Mouse (Mus musculus): ENCODE measurements around the gene Nrarp. TPM values are rescaled to one million over a fixed set of nuclear protein-coding genes. Genes with fewer than 3 reads are reported as not detected.

Gene Nrarp
- total and polyA plus RNA-seq, 3 experiments, result 0.20 to 3.1 (median 0.35) TPM

GRCm38 (mm10) chr2:25197191-25197590 lies 16.6 kb downstream of the Nrarp start:
- DNase-seq (ENCODE audit: extremely low read depth), result no peak
- no peaks in the 10 kb centered on the region for H3K27me3 ChIP-seq (replicated peaks)
- dilution Hi-C loops (cut with MboI; ENCODE audit: extremely low pct_ligation_motif_present, extremely low pct_unique_long_range_greater_than_20kb, low sequenced_read_pairs) (no loop called here), in situ Hi-C loops (cut with MboI; ENCODE audit: low pct_ligation_motif_present, low pct_unique_long_range_greater_than_20kb, low sequenced_read_pairs) (no loop called here)
- H3K9ac ChIP-seq (ENCODE audit: insufficient read depth, low read depth), result peak overlapping the region; percentile 49; the same call in 1 of the 2 replicates
- no peak for TF ChIP-seq CHD2 (IDR thresholded peaks at IDR 0.05; ENCODE audit: low read length)
- no peak for TF ChIP-seq ELF1 (IDR thresholded peaks at IDR 0.05; ENCODE audit: low read depth, low read length)
- no peak for TF ChIP-seq ETS1 (conservative IDR thresholded peaks at IDR 0.05; ENCODE audit: low read depth, low read length)
- TF ChIP-seq MAX (IDR thresholded peaks at IDR 0.05; ENCODE audit: low read length), result no peak
- H3K4me2 ChIP-seq (ENCODE audit: insufficient read depth, low read depth, poor library complexity, severe bottlenecking), result peak overlapping the region; percentile 62
- H3K36me3 ChIP-seq (replicated peaks in 1 of 2; ENCODE audit: control insufficient read depth in 1 of 2, insufficient read depth in 1 of 2, low read length in 1 of 2), result peaks cover 28 to 60% of the 10 kb centered on the region in 2 experiments
- H3K9me3 ChIP-seq (replicated peaks; ENCODE audit: low read length), result no peaks in the 10 kb centered on the region
- peaks cover 14 to 36% of the 10 kb centered on the region in 2 experiments for H3K4me1 ChIP-seq (ENCODE audit: control insufficient read depth in 1 of 2, insufficient read depth in 2 of 2)
- peak overlapping the region in 1 of 3 experiments; percentile 61 for H3K4me3 ChIP-seq (replicated peaks in 1 of 3; ENCODE audit: low read depth in 2 of 3, low read length in 2 of 3, poor library complexity in 1 of 3)
- peak overlapping the region; percentile 96 for H3K27ac ChIP-seq (ENCODE audit: insufficient read depth, low read depth)
- H3K79me2 ChIP-seq (replicated peaks; ENCODE audit: control insufficient read depth, extremely low read depth, insufficient read depth, poor library complexity, severe bottlenecking), result peaks cover 16% of the 10 kb centered on the region

- DNase-seq (ENCODE audit: extremely low read depth), result no peak
- H3K4me2 ChIP-seq (ENCODE audit: insufficient read depth, low read depth, poor library complexity, severe bottlenecking), result no peak overlapping the region
- no peak overlapping the region for H3K4me3 ChIP-seq (replicated peaks in 1 of 3; ENCODE audit: low read depth in 2 of 3, low read length in 2 of 3, poor library complexity in 1 of 3)
- peaks cover 13% of the 10 kb centered on the region for H3K79me2 ChIP-seq (replicated peaks; ENCODE audit: control insufficient read depth, extremely low read depth, insufficient read depth, poor library complexity, severe bottlenecking)
- peaks cover 14 to 33% of the 10 kb centered on the region in 2 experiments for H3K4me1 ChIP-seq (ENCODE audit: control insufficient read depth in 1 of 2, insufficient read depth in 2 of 2)
- no peaks in the 10 kb centered on the region for H3K9me3 ChIP-seq (replicated peaks; ENCODE audit: low read length)
- peaks cover 35 to 65% of the 10 kb centered on the region in 2 experiments for H3K36me3 ChIP-seq (replicated peaks in 1 of 2; ENCODE audit: control insufficient read depth in 1 of 2, insufficient read depth in 1 of 2, low read length in 1 of 2)
- TF ChIP-seq POLR2A (IDR thresholded peaks at IDR 0.05; ENCODE audit: low read depth, low read length) (0 out of 2 replicates have a peak, but pooled peaks have one; percentile 5), USF1 (IDR thresholded peaks at IDR 0.05; ENCODE audit: low read depth, low read length) (no peak)
- dilution Hi-C loops (cut with MboI; ENCODE audit: extremely low pct_ligation_motif_present, extremely low pct_unique_long_range_greater_than_20kb, low sequenced_read_pairs) (no loop called here), in situ Hi-C loops (cut with MboI; ENCODE audit: low pct_ligation_motif_present, low pct_unique_long_range_greater_than_20kb, low sequenced_read_pairs) (no loop called here)
- no peak overlapping the region for H3K9ac ChIP-seq (ENCODE audit: insufficient read depth, low read depth)
- H3K27ac ChIP-seq (ENCODE audit: insufficient read depth, low read depth), result no peak overlapping the region
- no peaks in the 10 kb centered on the region for H3K27me3 ChIP-seq (replicated peaks)
These were observed 17.4 kb downstream of the Nrarp start for GRCm38 (mm10) chr2:25197946-25198345.

DNA sequence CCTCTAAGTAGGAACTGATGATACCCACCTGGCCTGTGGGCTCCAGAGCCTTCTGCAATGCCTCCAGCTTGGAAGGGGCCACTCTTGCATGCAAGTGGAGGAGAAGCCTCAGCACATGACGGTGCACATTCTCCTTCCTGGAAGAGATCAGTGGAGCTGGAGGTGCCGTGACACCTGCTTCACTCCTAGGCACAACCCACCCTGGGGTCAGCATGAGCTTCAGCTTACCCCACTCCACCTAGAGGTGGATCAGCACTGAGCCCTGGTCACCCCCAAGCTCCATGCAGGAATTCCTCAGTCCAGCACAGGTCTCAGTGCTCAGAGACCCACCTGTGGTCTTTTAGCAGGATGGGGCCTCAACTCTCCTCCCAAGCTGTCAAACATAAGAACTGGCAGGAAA lies 20.1 kb downstream of the Nrarp start:
- no peak overlapping the region for H3K27ac ChIP-seq (ENCODE audit: insufficient read depth, low read depth)
- dilution Hi-C loops (cut with MboI; ENCODE audit: extremely low pct_ligation_motif_present, extremely low pct_unique_long_range_greater_than_20kb, low sequenced_read_pairs) (no loop called here), in situ Hi-C loops (cut with MboI; ENCODE audit: low pct_ligation_motif_present, low pct_unique_long_range_greater_than_20kb, low sequenced_read_pairs) (no loop called here)
- H3K9me3 ChIP-seq (replicated peaks; ENCODE audit: low read length), result no peaks in the 10 kb centered on the region
- DNase-seq (ENCODE audit: extremely low read depth), result no peak
- peaks cover 0 to 11% of the 10 kb centered on the region in 2 experiments; a peak in 2 of 4 replicates for H3K4me1 ChIP-seq (ENCODE audit: control insufficient read depth in 1 of 2, insufficient read depth in 2 of 2)
- no peak overlapping the region for H3K4me3 ChIP-seq (replicated peaks in 1 of 3; ENCODE audit: low read depth in 2 of 3, low read length in 2 of 3, poor library complexity in 1 of 3)
- H3K4me2 ChIP-seq (ENCODE audit: insufficient read depth, low read depth, poor library complexity, severe bottlenecking), result no peak overlapping the region
- no peaks in the 10 kb centered on the region for H3K79me2 ChIP-seq (replicated peaks; ENCODE audit: control insufficient read depth, extremely low read depth, insufficient read depth, poor library complexity, severe bottlenecking)
- no peak for TF ChIP-seq GABPA (IDR thresholded peaks at IDR 0.05; ENCODE audit: insufficient replicate concordance, low read depth, low read length)
- TF ChIP-seq E2F4 (IDR thresholded peaks at IDR 0.05; ENCODE audit: insufficient replicate concordance, low read depth, low read length), result no peak
- no peak for TF ChIP-seq TBP (conservative IDR thresholded peaks at IDR 0.05; ENCODE audit: low read depth, low read length)
- no peak for TF ChIP-seq POLR2AphosphoS2 (IDR thresholded peaks at IDR 0.05; ENCODE audit: low read depth, low read length)
- TF ChIP-seq BHLHE40 (IDR thresholded peaks at IDR 0.05; ENCODE audit: low read depth, low read length), result no peak
- no peak for TF ChIP-seq KAT2A (IDR thresholded peaks at IDR 0.05; ENCODE audit: insufficient replicate concordance, low read length)
- TF ChIP-seq PAX5 (IDR thresholded peaks at IDR 0.05; ENCODE audit: low read length), result no peak
- TF ChIP-seq ETS1 (conservative IDR thresholded peaks at IDR 0.05; ENCODE audit: low read depth, low read length), result no peak
- no peak for TF ChIP-seq SMC3 (IDR thresholded peaks at IDR 0.05; ENCODE audit: low read depth, low read length)
- no peak for TF ChIP-seq MEF2A (IDR thresholded peaks at IDR 0.05; ENCODE audit: borderline replicate concordance, low read depth, low read length)
- TF ChIP-seq MYC (IDR thresholded peaks at IDR 0.05; ENCODE audit: low read depth, low read length), result no peak
- H3K9ac ChIP-seq (ENCODE audit: insufficient read depth, low read depth), result no peak overlapping the region
- H3K27me3 ChIP-seq (replicated peaks), result no peaks in the 10 kb centered on the region
- peaks cover 60 to 74% of the 10 kb centered on the region in 2 experiments for H3K36me3 ChIP-seq (replicated peaks in 1 of 2; ENCODE audit: control insufficient read depth in 1 of 2, insufficient read depth in 1 of 2, low read length in 1 of 2)

Data from CH12.LX (cell line).